Mouse (Mus musculus) heart, postnatal 0 days (tissue): ENCODE results near the gene Tbcel.

ENCODE experiments used
- CTCF ChIP-seq: IDR thresholded peaks from 2 replicates; pipeline ENCODE4 v1.5.1; 2016; ENCODE audit warnings: antibody characterized with exemption, control low read depth, low read depth
- EP300 ChIP-seq: IDR thresholded peaks from 2 replicates; pipeline ENCODE4 v1.6.1; 2016; ENCODE audit warnings: antibody characterized with exemption, low read depth

DNA sequence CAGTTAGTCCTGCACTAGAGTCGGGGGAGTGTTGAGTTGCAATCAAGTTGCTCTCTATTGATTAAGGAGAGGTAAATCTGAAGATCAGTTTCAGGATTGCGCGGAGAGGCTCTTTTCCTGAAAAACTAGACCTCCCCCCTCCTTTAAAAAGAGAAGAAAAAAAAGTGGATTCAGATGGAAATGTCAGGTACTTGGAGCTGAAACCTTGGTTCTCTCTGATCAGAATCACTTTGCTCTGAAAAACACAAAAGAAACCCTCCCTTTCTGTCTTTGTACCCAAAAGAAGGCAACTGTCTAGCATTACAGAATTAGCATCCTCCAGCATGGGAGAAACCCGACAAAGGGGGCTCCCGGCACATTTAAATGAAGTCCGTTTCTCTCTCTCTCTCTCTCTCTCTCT is 107.8 kb downstream of the Tbcel start, which contains the start of gene Tecta:
- no peak for TF ChIP-seq CTCF
- TF ChIP-seq EP300: no peak
